Mouse (Mus musculus) frontal cortex, postnatal 36 days (tissue): ENCODE measurements at regions not wholly inside any gene's neighbourhood (a gene's known extent, or its start where the extent isn't known, plus 50 kb on each side); places are given as distances from the start of the nearest gene placed in this dataset.
"Not testable (repeated sequence)": the region's sequence is repeated elsewhere in the genome, so short reads cannot be mapped to it uniquely, and the experiment has no call there.

ENCODE experiments used
- DNase-seq, 2 experiments: peaks; one replicate each; pipeline ENCODE4 v3.0.0; 2022; ENCODE audit warnings: low spot score in 2 of 2

- DNase-seq: no peak
Observed at GRCm38 (mm10) chr15:93189266-93189855, 85.6 kb downstream of the Gxylt1 start.

GRCm38 (mm10) chr15:93176221-93176620, 98.8 kb downstream of the Gxylt1 start:
- DNase-seq: no peak

GRCm38 (mm10) chr15:93168784-93169183, 106.2 kb downstream of the Gxylt1 start:
- no peak for DNase-seq

GRCm38 (mm10) chr15:93167451-93167850, 107.5 kb downstream of the Gxylt1 start:
- DNase-seq: no peak

GRCm38 (mm10) chr15:93161924-93162910, 112.8 kb downstream of the Gxylt1 start:
- no peak for DNase-seq

GRCm38 (mm10) chr15:93161329-93161728, 113.7 kb downstream of the Gxylt1 start:
- DNase-seq: no peak

GRCm38 (mm10) chr15:93155756-93156155, 119.2 kb downstream of the Gxylt1 start:
- no peak for DNase-seq

GRCm38 (mm10) chr15:93154022-93154421, 121.0 kb downstream of the Gxylt1 start:
- DNase-seq: peak in 1 of 2 experiments; percentile 5

- DNase-seq: no peak
Observed at GRCm38 (mm10) chr15:93144899-93145298, 130.1 kb downstream of the Gxylt1 start.

GRCm38 (mm10) chr15:93144264-93144663, 130.7 kb downstream of the Gxylt1 start:
- no peak for DNase-seq

- peak; percentile 43 to 46 for DNase-seq
Observed at GRCm38 (mm10) chr15:93133379-93133778, 141.6 kb downstream of the Gxylt1 start.

GRCm38 (mm10) chr15:93131056-93131455, 143.9 kb downstream of the Gxylt1 start:
- no peak for DNase-seq

- no peak for DNase-seq
Observed at GRCm38 (mm10) chr15:93125261-93125660, 149.7 kb downstream of the Gxylt1 start.

- no peak for DNase-seq
Observed at GRCm38 (mm10) chr15:93121156-93121555, 153.8 kb downstream of the Gxylt1 start.

GRCm38 (mm10) chr15:93117806-93118205, 157.2 kb downstream of the Gxylt1 start:
- DNase-seq: not testable (repeated sequence)

- DNase-seq: peak; percentile 21 to 42
Observed at GRCm38 (mm10) chr15:93115674-93116102, 159.3 kb downstream of the Gxylt1 start.

GRCm38 (mm10) chr15:93104936-93105335, 170.0 kb downstream of the Gxylt1 start:
- no peak for DNase-seq

- DNase-seq: no peak
Observed at GRCm38 (mm10) chr15:93103426-93103825, 171.6 kb downstream of the Gxylt1 start.

- DNase-seq: peak in 1 of 2 experiments; percentile 16
Observed at GRCm38 (mm10) chr15:93101881-93102280, 173.1 kb downstream of the Gxylt1 start.

- DNase-seq: no peak
Observed at GRCm38 (mm10) chr15:93100837-93101236, 174.1 kb downstream of the Gxylt1 start.

GRCm38 (mm10) chr15:93099840-93100239, 175.1 kb downstream of the Gxylt1 start:
- DNase-seq: no peak

GRCm38 (mm10) chr15:93096335-93096734, 178.6 kb downstream of the Gxylt1 start:
- no peak for DNase-seq

- no peak for DNase-seq
Observed at GRCm38 (mm10) chr15:93095224-93095623, 179.8 kb downstream of the Gxylt1 start.
